Mouse (Mus musculus): ENCODE data around the gene 2410137M14Rik.

GRCm38 (mm10) chr17:36993770-36994325, 12.8 kb upstream of the 2410137M14Rik start:
- TF ChIP-seq POLR2AphosphoS2 (IDR thresholded peaks at IDR 0.05; ENCODE audit: low read length) (no peak), TAL1 (IDR thresholded peaks at IDR 0.05; ENCODE audit: low read length) (no peak), CHD2 (IDR thresholded peaks at IDR 0.05; ENCODE audit: low read length) (no peak), BHLHE40 (IDR thresholded peaks at IDR 0.05; ENCODE audit: borderline replicate concordance, low read depth, low read length) (no peak), POLR2A (IDR thresholded peaks at IDR 0.05; ENCODE audit: control insufficient read depth in 1 of 2, insufficient read depth in 1 of 2, low read depth in 1 of 2, low read length in 2 of 2, poor library complexity in 1 of 2) (no peak), RCOR1 (IDR thresholded peaks at IDR 0.05; ENCODE audit: low read depth, low read length) (no peak), RAD21 (IDR thresholded peaks at IDR 0.05; ENCODE audit: low read depth, low read length) (no peak), CTCF (IDR thresholded peaks at IDR 0.05 in 2 of 3, conservative IDR thresholded peaks at IDR 0.05 in 1 of 3; ENCODE audit: control insufficient read depth in 1 of 3, insufficient read depth in 1 of 3, low read depth in 2 of 3, low read length in 3 of 3, poor library complexity in 1 of 3, severe bottlenecking in 1 of 3) (no peak), GABPA (IDR thresholded peaks at IDR 0.05; ENCODE audit: low read depth, low read length) (no peak), MAFK (IDR thresholded peaks at IDR 0.05; ENCODE audit: borderline replicate concordance, low read depth, low read length) (no peak), ZMIZ1 (IDR thresholded peaks at IDR 0.05; ENCODE audit: low read depth, low read length) (no peak), TBP (IDR thresholded peaks at IDR 0.05; ENCODE audit: low read depth, low read length) (no peak), GATA1 (IDR thresholded peaks at IDR 0.05; ENCODE audit: low read depth, low read length) (no peak)

Data from MEL (cell line).